Mouse (Mus musculus): ENCODE results near the gene Il10rb. TPM values are rescaled to one million over a fixed set of nuclear protein-coding genes. Genes with fewer than 3 reads are reported as not detected.
"Not testable (repeated sequence)": the region's sequence is repeated elsewhere in the genome, so short reads cannot be mapped to it uniquely, and the experiment has no call there.

The Il10rb gene
- polyA plus RNA-seq, 1 experiment from 2014 or later, result 45.1 TPM

- Histone ChIP-seq H3K36me3 (ENCODE audit: insufficient read depth, low read length) (no peaks in the 10 kb centered on the region), H3K4me3 (ENCODE audit: low read length) (no peak overlapping the region), H3K4me1 (ENCODE audit: insufficient read depth, low read length) (0 out of 2 replicates have a peak, but pooled peaks cover 4% of the 10 kb centered on the region), H3K27ac (ENCODE audit: low read length) (no peak overlapping the region), H3K9me3 (ENCODE audit: low read length) (peaks cover 5% of the 10 kb centered on the region; the same call in 1 of the 2 replicates), H3K9ac (replicated peaks; ENCODE audit: low read length) (no peak overlapping the region), H3K27me3 (ENCODE audit: insufficient read depth, low read length) (no peaks in the 10 kb centered on the region), H3K4me2 (replicated peaks; ENCODE audit: low read depth, low read length) (no peak overlapping the region)
- no peak for ATAC-seq (ENCODE audit: low FRiP score, low TSS enrichment)
- 52% methylated on average over 5 of the region's 5 CpGs for WGBS
Measured at GRCm38 (mm10) chr16:91432720-91433328, 26.9 kb downstream of the Il10rb start.

DNA sequence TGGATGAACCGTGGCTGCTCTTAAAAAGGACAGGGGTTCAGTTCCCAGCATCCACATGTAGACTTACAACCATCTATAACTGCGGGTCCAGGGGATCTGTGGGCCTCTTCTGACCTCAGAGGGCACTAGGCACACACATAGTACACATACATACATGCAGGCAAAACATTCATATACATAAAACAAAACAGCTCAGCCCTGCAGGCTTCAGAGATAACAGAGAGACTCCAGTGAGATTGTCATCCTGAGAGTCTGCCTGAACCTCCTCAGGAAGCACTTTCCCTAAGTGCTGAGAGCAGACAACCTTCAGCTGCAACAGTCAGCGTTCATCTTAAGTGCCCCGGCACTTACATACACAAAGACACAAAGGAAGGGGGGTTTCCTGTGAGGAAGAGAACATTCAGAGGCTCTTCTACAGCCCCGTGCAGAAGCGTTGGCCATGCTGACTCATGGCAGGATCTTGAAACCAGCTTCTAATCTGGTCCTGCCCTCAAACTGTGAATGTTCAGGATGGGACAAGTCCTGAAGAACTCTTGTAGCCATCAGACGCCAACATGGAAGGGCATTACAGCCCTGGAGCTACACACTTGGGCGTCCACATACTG, 27.5 kb downstream of the Il10rb start:
- 51% methylated on average over 8 of the region's 8 CpGs for WGBS
- Histone ChIP-seq H3K9me3 (ENCODE audit: low read length) (peaks cover 5% of the 10 kb centered on the region; the same call in 1 of the 2 replicates), H3K9ac (replicated peaks; ENCODE audit: low read length) (no peak overlapping the region), H3K27me3 (ENCODE audit: insufficient read depth, low read length) (no peaks in the 10 kb centered on the region), H3K4me1 (ENCODE audit: insufficient read depth, low read length) (0 out of 2 replicates have a peak, but pooled peaks cover 3% of the 10 kb centered on the region), H3K4me3 (ENCODE audit: low read length) (no peak overlapping the region), H3K4me2 (replicated peaks; ENCODE audit: low read depth, low read length) (no peak overlapping the region), H3K27ac (ENCODE audit: low read length) (no peak overlapping the region), H3K36me3 (ENCODE audit: insufficient read depth, low read length) (no peaks in the 10 kb centered on the region)
- ATAC-seq (ENCODE audit: low FRiP score, low TSS enrichment), result no peak

- WGBS, result 90% methylated on average over 3 of the region's 3 CpGs
- ATAC-seq (ENCODE audit: low FRiP score, low TSS enrichment), result no peak
- H3K27ac ChIP-seq (ENCODE audit: low read length), result no peak overlapping the region
Measured at GRCm38 (mm10) chr16:91434119-91434518, 28.2 kb downstream of the Il10rb start.

GRCm38 (mm10) chr16:91438081-91438480, 32.1 kb downstream of the Il10rb start:
- Histone ChIP-seq H3K27me3 (ENCODE audit: insufficient read depth, low read length) (no peaks in the 10 kb centered on the region), H3K4me3 (ENCODE audit: low read length) (no peak overlapping the region), H3K27ac (ENCODE audit: low read length) (no peak overlapping the region), H3K9me3 (ENCODE audit: low read length) (no peaks in the 10 kb centered on the region), H3K9ac (replicated peaks; ENCODE audit: low read length) (no peak overlapping the region), H3K4me1 (ENCODE audit: insufficient read depth, low read length) (no peaks in the 10 kb centered on the region), H3K36me3 (ENCODE audit: insufficient read depth, low read length) (no peaks in the 10 kb centered on the region), H3K4me2 (replicated peaks; ENCODE audit: low read depth, low read length) (no peak overlapping the region)
- 74% methylated on average over 3 of the region's 3 CpGs for WGBS
- no peak for ATAC-seq (ENCODE audit: low FRiP score, low TSS enrichment)

More at GRCm38 (mm10) chr16:91434119-91434518, 28.2 kb downstream of the Il10rb start:
- Histone ChIP-seq H3K9ac (replicated peaks; ENCODE audit: low read length) (no peak overlapping the region), H3K9me3 (ENCODE audit: low read length) (peaks cover 3% of the 10 kb centered on the region; the same call in 1 of the 2 replicates), H3K27me3 (ENCODE audit: insufficient read depth, low read length) (no peaks in the 10 kb centered on the region), H3K36me3 (ENCODE audit: insufficient read depth, low read length) (no peaks in the 10 kb centered on the region), H3K4me2 (replicated peaks; ENCODE audit: low read depth, low read length) (no peak overlapping the region), H3K4me3 (ENCODE audit: low read length) (no peak overlapping the region), H3K4me1 (ENCODE audit: insufficient read depth, low read length) (no peaks in the 10 kb centered on the region)

DNA sequence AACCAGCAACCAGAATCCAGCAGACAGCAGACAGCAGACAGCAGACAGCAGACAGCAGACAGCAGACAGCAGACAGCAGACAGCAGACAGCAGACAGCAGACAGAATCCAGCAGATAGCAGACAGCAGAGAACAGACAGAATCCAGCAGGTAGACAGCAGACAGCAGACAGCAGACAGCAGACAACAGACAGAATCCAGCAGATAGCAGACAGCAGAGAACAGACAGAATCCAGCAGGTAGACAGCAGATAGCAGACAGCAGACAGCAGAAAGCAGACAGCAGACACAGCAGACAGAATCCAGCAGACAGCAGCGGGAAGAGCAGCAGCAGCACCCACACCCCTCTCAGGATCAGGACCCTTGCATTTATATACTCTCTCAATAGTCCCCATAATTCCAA, 32.6 kb downstream of the Il10rb start:
- not testable (repeated sequence) for H3K4me2 ChIP-seq (replicated peaks; ENCODE audit: low read depth, low read length); ATAC-seq (ENCODE audit: low FRiP score, low TSS enrichment); H3K4me1 ChIP-seq (ENCODE audit: insufficient read depth, low read length); H3K36me3 ChIP-seq (ENCODE audit: insufficient read depth, low read length); H3K4me3 ChIP-seq (ENCODE audit: low read length); H3K27me3 ChIP-seq (ENCODE audit: insufficient read depth, low read length); H3K9me3 ChIP-seq (ENCODE audit: low read length); H3K9ac ChIP-seq (replicated peaks; ENCODE audit: low read length); H3K27ac ChIP-seq (ENCODE audit: low read length)
- WGBS, result 79% methylated on average over 1 of the region's 1 CpGs

DNA sequence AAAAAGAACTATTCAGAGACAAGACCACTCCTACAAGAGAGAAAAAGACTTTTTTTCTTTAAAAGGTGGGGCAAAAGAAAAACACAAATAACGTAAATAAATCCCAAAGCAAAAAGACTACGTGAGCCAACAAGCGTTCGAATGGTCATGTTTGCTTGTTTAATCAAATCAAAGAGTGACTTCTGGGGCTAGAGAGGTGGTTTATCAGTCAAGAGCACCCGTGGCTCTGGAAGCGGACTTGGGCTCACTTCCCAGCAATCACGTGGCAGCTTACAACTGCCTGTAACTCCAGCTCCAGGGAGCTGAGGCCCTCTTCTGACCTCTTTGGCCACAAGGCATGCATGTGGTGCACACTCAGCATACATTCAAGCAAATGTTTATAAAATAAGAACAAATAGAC, 35.4 kb downstream of the Il10rb start:
- H3K4me1 ChIP-seq (ENCODE audit: insufficient read depth, low read length), result no peaks in the 10 kb centered on the region
- no peak overlapping the region for H3K4me3 ChIP-seq (ENCODE audit: low read length)
- H3K4me2 ChIP-seq (replicated peaks; ENCODE audit: low read depth, low read length), result no peak overlapping the region
- H3K27me3 ChIP-seq (ENCODE audit: insufficient read depth, low read length), result no peaks in the 10 kb centered on the region
- H3K36me3 ChIP-seq (ENCODE audit: insufficient read depth, low read length), result no peaks in the 10 kb centered on the region
- H3K9ac ChIP-seq (replicated peaks; ENCODE audit: low read length), result no peak overlapping the region
- H3K27ac ChIP-seq (ENCODE audit: low read length), result no peak overlapping the region
- WGBS, result 50% methylated on average over 7 of the region's 7 CpGs
- H3K9me3 ChIP-seq (ENCODE audit: low read length), result no peaks in the 10 kb centered on the region
- peak; percentile 65; the same call in 1 of the 2 replicates for ATAC-seq (ENCODE audit: low FRiP score, low TSS enrichment)

DNA sequence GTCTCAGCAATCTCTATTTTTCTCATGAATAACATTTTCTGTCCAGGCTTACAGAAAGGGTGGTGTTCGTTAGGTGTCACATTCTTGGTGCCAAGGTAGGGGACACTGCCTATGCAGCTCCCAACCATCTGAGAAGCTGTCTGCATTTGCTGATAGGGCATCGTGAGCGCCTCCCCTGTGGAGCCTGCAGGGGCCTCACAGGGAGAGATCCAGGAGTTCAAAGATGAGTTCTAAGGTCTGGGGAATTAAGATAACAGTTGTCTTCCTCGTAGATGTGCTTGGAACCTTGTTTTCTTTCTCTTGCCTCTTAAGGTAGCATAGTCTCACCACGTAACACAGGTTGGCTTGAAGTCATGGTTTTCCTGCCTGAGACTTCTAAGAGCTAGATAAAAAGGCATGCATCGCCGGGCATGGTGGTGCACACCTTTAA, 35.9 kb downstream of the Il10rb start:
- peak; percentile 51; the same call in 1 of the 2 replicates for ATAC-seq (ENCODE audit: low FRiP score, low TSS enrichment)
- Histone ChIP-seq H3K4me2 (replicated peaks; ENCODE audit: low read depth, low read length) (no peak overlapping the region), H3K9ac (replicated peaks; ENCODE audit: low read length) (no peak overlapping the region), H3K27me3 (ENCODE audit: insufficient read depth, low read length) (no peaks in the 10 kb centered on the region), H3K4me3 (ENCODE audit: low read length) (no peak overlapping the region), H3K36me3 (ENCODE audit: insufficient read depth, low read length) (no peaks in the 10 kb centered on the region), H3K27ac (ENCODE audit: low read length) (no peak overlapping the region), H3K9me3 (ENCODE audit: low read length) (no peaks in the 10 kb centered on the region), H3K4me1 (ENCODE audit: insufficient read depth, low read length) (no peaks in the 10 kb centered on the region)
- WGBS, result 83% methylated on average over 7 of the region's 7 CpGs

DNA sequence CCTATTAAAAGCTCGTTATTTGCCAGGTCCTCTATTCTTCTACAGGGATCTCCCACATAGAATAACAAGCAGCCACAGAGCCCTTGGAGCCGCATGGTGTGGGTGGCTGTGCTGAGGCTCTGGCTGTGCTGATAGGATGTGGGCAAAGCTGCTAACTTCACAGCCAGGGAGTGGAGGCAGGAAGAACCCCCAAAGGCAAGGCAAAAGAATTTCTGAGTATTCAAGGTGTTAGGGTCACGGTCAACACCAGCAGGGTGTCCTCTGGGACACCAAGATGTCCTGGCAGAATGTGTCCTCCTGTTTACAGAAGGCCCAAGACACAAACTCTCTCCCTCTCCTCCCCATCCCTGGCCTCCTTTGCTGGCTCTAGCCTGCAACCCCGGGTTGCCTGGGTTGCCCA, 36.5 kb downstream of the Il10rb start:
- ATAC-seq (ENCODE audit: low FRiP score, low TSS enrichment), result no peak
- H3K9ac ChIP-seq (replicated peaks; ENCODE audit: low read length), result no peak overlapping the region
- H3K4me3 ChIP-seq (ENCODE audit: low read length), result no peak overlapping the region
- no peak overlapping the region for H3K4me2 ChIP-seq (replicated peaks; ENCODE audit: low read depth, low read length)
- no peaks in the 10 kb centered on the region for H3K4me1 ChIP-seq (ENCODE audit: insufficient read depth, low read length)
- no peak overlapping the region for H3K27ac ChIP-seq (ENCODE audit: low read length)
- no peaks in the 10 kb centered on the region for H3K27me3 ChIP-seq (ENCODE audit: insufficient read depth, low read length)
- WGBS, result 84% methylated on average over 4 of the region's 4 CpGs
- no peaks in the 10 kb centered on the region for H3K36me3 ChIP-seq (ENCODE audit: insufficient read depth, low read length)
- no peaks in the 10 kb centered on the region for H3K9me3 ChIP-seq (ENCODE audit: low read length)

- no peaks in the 10 kb centered on the region for H3K27me3 ChIP-seq (ENCODE audit: insufficient read depth, low read length)
- H3K9me3 ChIP-seq (ENCODE audit: low read length), result no peaks in the 10 kb centered on the region
- ATAC-seq (ENCODE audit: low FRiP score, low TSS enrichment), result no peak
- no peak overlapping the region for H3K4me2 ChIP-seq (replicated peaks; ENCODE audit: low read depth, low read length)
- WGBS, result 76% methylated on average over 8 of the region's 8 CpGs
- no peaks in the 10 kb centered on the region for H3K4me1 ChIP-seq (ENCODE audit: insufficient read depth, low read length)
- H3K9ac ChIP-seq (replicated peaks; ENCODE audit: low read length), result no peak overlapping the region
- no peak overlapping the region for H3K4me3 ChIP-seq (ENCODE audit: low read length)
- H3K36me3 ChIP-seq (ENCODE audit: insufficient read depth, low read length), result no peaks in the 10 kb centered on the region
- H3K27ac ChIP-seq (ENCODE audit: low read length), result no peak overlapping the region
Measured at GRCm38 (mm10) chr16:91443211-91443611, 37.2 kb downstream of the Il10rb start.

DNA sequence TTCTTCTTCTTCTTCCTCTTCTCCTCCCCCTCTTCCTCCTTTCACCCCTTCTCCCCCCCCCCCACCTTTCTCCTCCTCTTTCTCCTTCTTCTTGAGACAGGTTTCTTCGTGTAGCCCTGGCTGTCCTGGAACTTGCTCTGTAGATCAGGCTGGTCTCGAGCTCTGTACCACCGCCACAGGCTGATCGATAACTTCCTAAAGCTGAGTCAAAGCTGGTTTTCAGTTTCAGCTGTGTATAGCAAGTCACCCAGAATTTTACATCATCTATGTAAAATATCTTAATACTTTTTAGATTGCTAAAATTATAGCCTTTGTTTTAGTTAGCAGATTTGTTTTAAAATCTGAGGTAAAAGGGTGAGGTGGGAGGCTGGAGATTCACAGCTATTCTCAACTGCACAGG, 38.9 kb downstream of the Il10rb start:
- Histone ChIP-seq H3K36me3 (ENCODE audit: insufficient read depth, low read length) (no peaks in the 10 kb centered on the region), H3K4me2 (replicated peaks; ENCODE audit: low read depth, low read length) (no peak overlapping the region), H3K4me3 (ENCODE audit: low read length) (no peak overlapping the region), H3K27me3 (ENCODE audit: insufficient read depth, low read length) (no peaks in the 10 kb centered on the region), H3K9ac (replicated peaks; ENCODE audit: low read length) (no peak overlapping the region), H3K9me3 (ENCODE audit: low read length) (no peaks in the 10 kb centered on the region), H3K27ac (ENCODE audit: low read length) (no peak overlapping the region), H3K4me1 (ENCODE audit: insufficient read depth, low read length) (no peaks in the 10 kb centered on the region)
- ATAC-seq (ENCODE audit: low FRiP score, low TSS enrichment), result no peak
- 75% methylated on average over 4 of the region's 4 CpGs for WGBS

Data from kidney, embryonic 16.5 days (tissue).